Mouse (Mus musculus): ENCODE measurements around the gene Klk15. TPM values are rescaled to one million over a fixed set of nuclear protein-coding genes. Genes with fewer than 3 reads are reported as not detected.

The Klk15 gene
- not detected for polyA plus RNA-seq (2014; fragmentation: Illumina TruSeq; extraction: RNeasy Lipid Tissue Mini Kit (QIAGEN cat#74804); ENCODE audit: low read depth, low replicate concordance)

DNA sequence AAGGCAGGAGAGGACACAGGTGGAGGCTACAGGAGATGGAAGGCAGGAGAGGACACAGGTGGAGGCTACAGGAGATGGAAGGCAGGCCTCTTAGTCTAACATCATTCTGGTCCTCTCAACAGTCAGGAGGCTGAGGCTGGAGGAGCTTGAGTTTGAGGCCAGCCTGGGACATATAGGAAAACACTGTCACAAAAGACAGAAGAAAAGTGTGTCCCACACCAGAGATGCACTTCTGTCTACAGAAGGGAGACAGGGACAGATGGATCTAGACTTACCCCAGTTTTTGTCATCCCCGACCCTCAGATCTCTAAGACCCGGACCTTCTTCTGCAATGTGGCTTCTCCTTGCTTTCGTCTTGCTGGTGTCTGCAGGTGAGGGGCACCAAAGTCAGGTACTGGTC lies at the start of gene Klk15:
Klk15 (plus strand) TSS at position 301 of the 400 bp plus-strand sequence.

DNA sequence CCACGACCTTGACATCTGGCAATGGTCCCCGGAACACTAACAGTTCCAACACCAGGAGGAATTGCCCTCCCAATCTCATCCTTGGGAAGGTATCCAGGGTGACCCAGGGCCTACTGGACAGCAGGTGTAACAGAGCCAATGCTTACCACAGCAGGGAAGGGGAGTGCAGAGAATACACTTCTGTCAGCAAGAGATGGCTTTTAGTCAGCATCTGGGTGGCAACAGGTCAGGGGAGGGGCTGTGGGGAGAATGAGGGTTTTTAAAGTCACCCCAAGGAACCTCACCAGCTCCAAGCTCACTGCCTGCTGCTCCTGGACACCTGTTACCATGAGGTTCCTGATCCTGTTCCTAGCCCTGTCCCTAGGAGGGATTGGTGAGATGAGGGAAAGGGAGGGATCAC lies 16.8 kb downstream of the Klk15 start, which contains the start of gene Klk1b8:
Klk1b8 (plus strand) TSS at position 301 of the 400 bp plus-strand sequence.

DNA sequence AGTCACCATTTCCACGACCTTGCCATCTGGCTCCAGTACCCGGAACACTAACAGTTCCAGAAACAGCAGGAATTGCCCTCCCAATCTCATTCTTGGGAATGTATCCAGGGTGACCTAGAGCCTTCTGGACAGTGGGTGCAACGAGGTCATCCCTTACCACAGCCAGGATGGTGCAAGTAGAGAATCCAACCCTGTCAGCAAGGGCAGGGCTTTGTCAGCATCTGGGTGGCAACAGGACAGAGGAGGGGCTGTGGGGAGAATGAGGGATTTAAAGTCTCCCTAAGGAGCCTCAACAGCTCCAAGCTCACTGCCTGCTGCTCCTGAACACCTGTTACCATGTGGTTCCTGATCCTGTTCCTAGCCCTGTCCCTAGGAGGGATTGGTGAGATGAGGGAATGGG lies 32.9 kb downstream of the Klk15 start, which contains the start of gene Klk1b1:
Klk1b1 (plus strand) TSS at position 301 of the 400 bp plus-strand sequence.

GRCm38 (mm10) chr7:43975761-43976160 lies 42.2 kb downstream of the Klk15 start, which contains the start of gene Klk1b9:
Gene Klk1b9 (plus strand): TSS chr7:43976061.

Other genes starting within 250 kb of the Klk15 start
- gene Klk14, start 243.3 kb upstream of the Klk15 start, polyA plus RNA-seq (2014; fragmentation: Illumina TruSeq; extraction: RNeasy Lipid Tissue Mini Kit (QIAGEN cat#74804); ENCODE audit: low read depth, low replicate concordance): not detected
- not detected for gene Klk13, start 221.2 kb upstream of the Klk15 start, polyA plus RNA-seq (2014; fragmentation: Illumina TruSeq; extraction: RNeasy Lipid Tissue Mini Kit (QIAGEN cat#74804); ENCODE audit: low read depth, low replicate concordance)
- not detected for gene Klk12, start 164.8 kb upstream of the Klk15 start, polyA plus RNA-seq (2014; fragmentation: Illumina TruSeq; extraction: RNeasy Lipid Tissue Mini Kit (QIAGEN cat#74804); ENCODE audit: low read depth, low replicate concordance)
- not detected for gene Klk11, start 159.1 kb upstream of the Klk15 start, polyA plus RNA-seq (2014; fragmentation: Illumina TruSeq; extraction: RNeasy Lipid Tissue Mini Kit (QIAGEN cat#74804); ENCODE audit: low read depth, low replicate concordance)
- not detected for gene Klk10, start 152.7 kb upstream of the Klk15 start, polyA plus RNA-seq (2014; fragmentation: Illumina TruSeq; extraction: RNeasy Lipid Tissue Mini Kit (QIAGEN cat#74804); ENCODE audit: low read depth, low replicate concordance)
- not detected for gene Klk9, start 141.8 kb upstream of the Klk15 start, polyA plus RNA-seq (2014; fragmentation: Illumina TruSeq; extraction: RNeasy Lipid Tissue Mini Kit (QIAGEN cat#74804); ENCODE audit: low read depth, low replicate concordance)
- not detected for gene Klk8, start 136.2 kb upstream of the Klk15 start, polyA plus RNA-seq (2014; fragmentation: Illumina TruSeq; extraction: RNeasy Lipid Tissue Mini Kit (QIAGEN cat#74804); ENCODE audit: low read depth, low replicate concordance)
- not detected for gene Klk7, start 122.4 kb upstream of the Klk15 start, polyA plus RNA-seq (2014; fragmentation: Illumina TruSeq; extraction: RNeasy Lipid Tissue Mini Kit (QIAGEN cat#74804); ENCODE audit: low read depth, low replicate concordance)
- not detected for gene Klk6, start 109.2 kb upstream of the Klk15 start, polyA plus RNA-seq (2014; fragmentation: Illumina TruSeq; extraction: RNeasy Lipid Tissue Mini Kit (QIAGEN cat#74804); ENCODE audit: low read depth, low replicate concordance)
- gene Klk5, start 91.8 kb upstream of the Klk15 start, polyA plus RNA-seq (2014; fragmentation: Illumina TruSeq; extraction: RNeasy Lipid Tissue Mini Kit (QIAGEN cat#74804); ENCODE audit: low read depth, low replicate concordance): not detected
- not detected for gene Klk4, start 52.6 kb upstream of the Klk15 start, polyA plus RNA-seq (2014; fragmentation: Illumina TruSeq; extraction: RNeasy Lipid Tissue Mini Kit (QIAGEN cat#74804); ENCODE audit: low read depth, low replicate concordance)
- 120 TPM for gene Klk1b8, start 16.9 kb downstream of the Klk15 start, polyA plus RNA-seq (2014; fragmentation: Illumina TruSeq; extraction: RNeasy Lipid Tissue Mini Kit (QIAGEN cat#74804); ENCODE audit: low read depth, low replicate concordance)
- gene Klk1b1, start 33.0 kb downstream of the Klk15 start, polyA plus RNA-seq (2014; fragmentation: Illumina TruSeq; extraction: RNeasy Lipid Tissue Mini Kit (QIAGEN cat#74804); ENCODE audit: low read depth, low replicate concordance): not detected
- gene Klk1b9, start 42.3 kb downstream of the Klk15 start, polyA plus RNA-seq (2014; fragmentation: Illumina TruSeq; extraction: RNeasy Lipid Tissue Mini Kit (QIAGEN cat#74804); ENCODE audit: low read depth, low replicate concordance): 11.7 TPM
- gene Klk1b11, start 62.1 kb downstream of the Klk15 start, polyA plus RNA-seq (2014; fragmentation: Illumina TruSeq; extraction: RNeasy Lipid Tissue Mini Kit (QIAGEN cat#74804); ENCODE audit: low read depth, low replicate concordance): not detected
- gene Klk1b26, start 78.4 kb downstream of the Klk15 start, polyA plus RNA-seq (2014; fragmentation: Illumina TruSeq; extraction: RNeasy Lipid Tissue Mini Kit (QIAGEN cat#74804); ENCODE audit: low read depth, low replicate concordance): 6.9 TPM
- 7.8 TPM for gene Klk1b27, start 118.5 kb downstream of the Klk15 start, polyA plus RNA-seq (2014; fragmentation: Illumina TruSeq; extraction: RNeasy Lipid Tissue Mini Kit (QIAGEN cat#74804); ENCODE audit: low read depth, low replicate concordance)
- gene Klk1b21, start 168.6 kb downstream of the Klk15 start, polyA plus RNA-seq (2014; fragmentation: Illumina TruSeq; extraction: RNeasy Lipid Tissue Mini Kit (QIAGEN cat#74804); ENCODE audit: low read depth, low replicate concordance): 28.5 TPM
- 6.4 TPM for gene Klk1b22, start 178.9 kb downstream of the Klk15 start, polyA plus RNA-seq (2014; fragmentation: Illumina TruSeq; extraction: RNeasy Lipid Tissue Mini Kit (QIAGEN cat#74804); ENCODE audit: low read depth, low replicate concordance)
- gene Klk1b16, start 203.0 kb downstream of the Klk15 start, polyA plus RNA-seq (2014; fragmentation: Illumina TruSeq; extraction: RNeasy Lipid Tissue Mini Kit (QIAGEN cat#74804); ENCODE audit: low read depth, low replicate concordance): 0.99 TPM